Mouse (Mus musculus): ENCODE results near the gene Pck1. TPM values are rescaled to one million over a fixed set of nuclear protein-coding genes. Genes with fewer than 3 reads are reported as not detected.
A peak's percentile ranks its signal among the peaks of the same experiment; 100 is the strongest.

The Pck1 gene
- polyA plus RNA-seq, 1 experiment: 16.4 TPM

- Histone ChIP-seq H3K4me1 (ENCODE audit: control insufficient read depth, insufficient read depth, low read length) (no peaks in the 10 kb centered on the region), H3K4me3 (replicated peaks; ENCODE audit: control insufficient read depth, low read depth, low read length) (no peak overlapping the region), H3K27ac (ENCODE audit: control insufficient read depth, insufficient read depth, low read depth, low read length, poor library complexity) (no peak overlapping the region)
- 90% methylated on average over 8 of the region's 8 CpGs for WGBS
- no peak for TF ChIP-seq POLR2A (IDR thresholded peaks at IDR 0.05; ENCODE audit: borderline replicate concordance, control insufficient read depth, low read depth, low read length)
- TF ChIP-seq CTCF (IDR thresholded peaks at IDR 0.05; ENCODE audit: control insufficient read depth, insufficient read depth, low read length): no peak
These were observed 10.5 kb downstream of the Pck1 start for GRCm38 (mm10) chr2:173163380-173163779.

DNA sequence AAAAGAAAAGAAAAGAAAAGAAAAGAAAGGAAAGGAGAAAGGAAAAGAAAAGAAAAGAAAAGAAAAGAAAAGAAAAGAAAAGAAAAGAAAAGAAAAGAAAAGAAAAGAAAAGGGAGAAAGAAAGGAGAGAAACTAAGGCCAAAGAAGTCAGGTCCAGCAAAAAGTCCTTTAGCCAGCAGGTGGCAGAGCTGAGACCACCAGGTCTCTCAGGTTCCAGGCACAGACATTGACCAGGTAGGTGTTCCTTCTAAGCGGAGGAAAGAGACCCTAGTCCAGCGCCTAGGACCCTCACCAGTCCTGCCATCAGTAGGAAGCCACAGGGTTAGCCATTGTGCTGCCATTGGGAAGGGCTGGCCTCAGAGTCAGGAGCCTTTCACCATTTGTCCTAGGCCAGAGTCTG lies 11.5 kb downstream of the Pck1 start:
- Histone ChIP-seq H3K4me3 (replicated peaks; ENCODE audit: control insufficient read depth, low read depth, low read length) (no peak overlapping the region), H3K4me1 (ENCODE audit: control insufficient read depth, insufficient read depth, low read length) (no peaks in the 10 kb centered on the region), H3K27ac (ENCODE audit: control insufficient read depth, insufficient read depth, low read depth, low read length, poor library complexity) (no peak overlapping the region)
- 25% methylated on average over 2 of the region's 2 CpGs for WGBS
- TF ChIP-seq CTCF (IDR thresholded peaks at IDR 0.05; ENCODE audit: control insufficient read depth, insufficient read depth, low read length) (peak; percentile 71), POLR2A (IDR thresholded peaks at IDR 0.05; ENCODE audit: borderline replicate concordance, control insufficient read depth, low read depth, low read length) (no peak)

GRCm38 (mm10) chr2:173164946-173165345 lies 12.1 kb downstream of the Pck1 start:
- TF ChIP-seq CTCF (IDR thresholded peaks at IDR 0.05; ENCODE audit: control insufficient read depth, insufficient read depth, low read length): no peak
- no peak for TF ChIP-seq POLR2A (IDR thresholded peaks at IDR 0.05; ENCODE audit: borderline replicate concordance, control insufficient read depth, low read depth, low read length)
- Histone ChIP-seq H3K4me1 (ENCODE audit: control insufficient read depth, insufficient read depth, low read length) (no peaks in the 10 kb centered on the region), H3K27ac (ENCODE audit: control insufficient read depth, insufficient read depth, low read depth, low read length, poor library complexity) (no peak overlapping the region), H3K4me3 (replicated peaks; ENCODE audit: control insufficient read depth, low read depth, low read length) (no peak overlapping the region)
- WGBS: 80% methylated on average over 10 of the region's 10 CpGs

DNA sequence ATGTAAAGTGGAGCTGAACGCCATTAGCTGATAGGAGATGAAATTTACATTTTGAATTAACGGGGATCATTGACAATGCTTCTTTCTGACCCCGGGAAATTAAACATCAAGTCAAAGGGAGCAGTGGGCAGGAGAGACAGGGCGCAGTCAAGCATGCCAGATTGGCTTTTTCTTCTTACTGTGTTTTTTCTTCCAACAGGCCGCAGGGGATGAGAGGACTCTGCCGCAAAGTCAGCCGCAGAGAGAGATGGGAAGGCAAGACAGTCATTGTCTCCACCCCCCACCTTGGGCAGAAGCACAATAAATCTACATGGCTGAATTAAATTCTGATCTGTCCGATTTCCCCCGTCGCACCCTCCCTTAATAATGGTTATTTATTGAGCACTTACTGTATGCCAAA lies 12.5 kb downstream of the Pck1 start:
- TF ChIP-seq POLR2A (IDR thresholded peaks at IDR 0.05; ENCODE audit: borderline replicate concordance, control insufficient read depth, low read depth, low read length) (no peak), CTCF (IDR thresholded peaks at IDR 0.05; ENCODE audit: control insufficient read depth, insufficient read depth, low read length) (no peak)
- 88% methylated on average over 10 of the region's 10 CpGs for WGBS
- no peaks in the 10 kb centered on the region for H3K4me1 ChIP-seq (ENCODE audit: control insufficient read depth, insufficient read depth, low read length)
- no peak overlapping the region for H3K4me3 ChIP-seq (replicated peaks; ENCODE audit: control insufficient read depth, low read depth, low read length)
- H3K27ac ChIP-seq (ENCODE audit: control insufficient read depth, insufficient read depth, low read depth, low read length, poor library complexity): no peak overlapping the region

- 87% methylated on average over 5 of the region's 5 CpGs for WGBS
- H3K4me3 ChIP-seq (replicated peaks; ENCODE audit: control insufficient read depth, low read depth, low read length): no peak overlapping the region
- peaks cover 7% of the 10 kb centered on the region; the same call in 1 of the 2 replicates for H3K4me1 ChIP-seq (ENCODE audit: control insufficient read depth, insufficient read depth, low read length)
- H3K27ac ChIP-seq (ENCODE audit: control insufficient read depth, insufficient read depth, low read depth, low read length, poor library complexity): no peak overlapping the region
- TF ChIP-seq POLR2A (IDR thresholded peaks at IDR 0.05; ENCODE audit: borderline replicate concordance, control insufficient read depth, low read depth, low read length) (no peak), CTCF (IDR thresholded peaks at IDR 0.05; ENCODE audit: control insufficient read depth, insufficient read depth, low read length) (no peak)
These were observed 15.6 kb downstream of the Pck1 start for GRCm38 (mm10) chr2:173168411-173168851.

DNA sequence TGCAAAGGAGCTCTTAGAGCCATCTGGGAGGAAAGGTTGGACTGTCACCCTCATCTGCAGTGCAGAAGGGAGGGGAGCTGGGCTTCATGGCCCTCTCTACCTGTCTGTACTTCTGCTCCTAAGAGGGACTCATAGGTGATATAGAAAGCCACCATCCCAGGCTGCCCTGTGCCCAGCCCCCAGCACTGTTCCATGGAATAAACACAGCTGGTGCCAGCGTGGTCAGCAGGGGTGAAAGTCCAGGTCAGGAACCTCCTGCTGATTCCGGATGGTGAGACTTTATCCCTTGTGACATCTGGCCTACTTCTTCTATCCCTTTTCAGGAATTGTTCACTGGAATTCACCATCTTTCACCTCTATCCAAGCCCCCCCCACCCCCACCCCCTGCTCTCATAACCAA lies 17.2 kb downstream of the Pck1 start:
- H3K4me3 ChIP-seq (replicated peaks; ENCODE audit: control insufficient read depth, low read depth, low read length): no peak overlapping the region
- WGBS: 73% methylated on average over 2 of the region's 2 CpGs
- peaks cover 7% of the 10 kb centered on the region; the same call in 1 of the 2 replicates for H3K4me1 ChIP-seq (ENCODE audit: control insufficient read depth, insufficient read depth, low read length)
- no peak overlapping the region for H3K27ac ChIP-seq (ENCODE audit: control insufficient read depth, insufficient read depth, low read depth, low read length, poor library complexity)
- TF ChIP-seq POLR2A (IDR thresholded peaks at IDR 0.05; ENCODE audit: borderline replicate concordance, control insufficient read depth, low read depth, low read length): no peak
- no peak for TF ChIP-seq CTCF (IDR thresholded peaks at IDR 0.05; ENCODE audit: control insufficient read depth, insufficient read depth, low read length)

- Histone ChIP-seq H3K4me1 (ENCODE audit: control insufficient read depth, insufficient read depth, low read length) (peaks cover 7% of the 10 kb centered on the region; the same call in 1 of the 2 replicates), H3K4me3 (replicated peaks; ENCODE audit: control insufficient read depth, low read depth, low read length) (no peak overlapping the region), H3K27ac (ENCODE audit: control insufficient read depth, insufficient read depth, low read depth, low read length, poor library complexity) (no peak overlapping the region)
- 58% methylated on average over 2 of the region's 2 CpGs for WGBS
- TF ChIP-seq CTCF (IDR thresholded peaks at IDR 0.05; ENCODE audit: control insufficient read depth, insufficient read depth, low read length) (peak; percentile 64), POLR2A (IDR thresholded peaks at IDR 0.05; ENCODE audit: borderline replicate concordance, control insufficient read depth, low read depth, low read length) (no peak)
These were observed 17.9 kb downstream of the Pck1 start for GRCm38 (mm10) chr2:173170715-173171114.

GRCm38 (mm10) chr2:173171470-173171869 lies 18.6 kb downstream of the Pck1 start:
- WGBS: 1% methylated on average over 30 of the region's 30 CpGs
- TF ChIP-seq CTCF (IDR thresholded peaks at IDR 0.05; ENCODE audit: control insufficient read depth, insufficient read depth, low read length): no peak
- TF ChIP-seq POLR2A (IDR thresholded peaks at IDR 0.05; ENCODE audit: borderline replicate concordance, control insufficient read depth, low read depth, low read length): no peak
- Histone ChIP-seq H3K27ac (ENCODE audit: control insufficient read depth, insufficient read depth, low read depth, low read length, poor library complexity) (no peak overlapping the region), H3K4me1 (ENCODE audit: control insufficient read depth, insufficient read depth, low read length) (peaks cover 7% of the 10 kb centered on the region; the same call in 1 of the 2 replicates), H3K4me3 (replicated peaks; ENCODE audit: control insufficient read depth, low read depth, low read length) (no peak overlapping the region)

DNA sequence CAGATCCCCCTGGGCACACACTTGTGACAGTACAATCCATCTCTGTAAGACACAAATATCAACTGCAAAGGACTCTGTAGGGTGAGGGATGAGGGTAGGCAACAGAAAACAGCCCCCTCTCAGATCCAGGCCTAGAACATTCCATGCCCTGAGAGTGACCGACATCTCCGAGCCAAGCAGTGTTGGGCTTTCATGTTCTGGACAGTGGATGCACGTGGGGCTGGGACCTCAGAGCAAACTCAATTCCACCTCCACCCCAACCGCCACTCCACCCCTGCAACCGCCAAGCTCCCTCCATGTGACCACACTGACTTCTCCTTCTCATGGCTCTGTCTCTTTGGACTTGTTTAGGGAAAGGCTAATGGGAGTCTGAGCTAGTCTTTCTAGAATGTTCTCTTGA lies 19.1 kb downstream of the Pck1 start:
- Histone ChIP-seq H3K4me3 (replicated peaks; ENCODE audit: control insufficient read depth, low read depth, low read length) (no peak overlapping the region), H3K4me1 (ENCODE audit: control insufficient read depth, insufficient read depth, low read length) (peaks cover 7% of the 10 kb centered on the region; the same call in 1 of the 2 replicates), H3K27ac (ENCODE audit: control insufficient read depth, insufficient read depth, low read depth, low read length, poor library complexity) (no peak overlapping the region)
- WGBS: 8% methylated on average over 5 of the region's 5 CpGs
- TF ChIP-seq CTCF (IDR thresholded peaks at IDR 0.05; ENCODE audit: control insufficient read depth, insufficient read depth, low read length) (no peak), POLR2A (IDR thresholded peaks at IDR 0.05; ENCODE audit: borderline replicate concordance, control insufficient read depth, low read depth, low read length) (no peak)

Measured in bone marrow, adult 2 months (tissue).